Mouse (Mus musculus) liver, adult 2 months (tissue): ENCODE measurements at regions not wholly inside any gene's neighbourhood (a gene's known extent, or its start where the extent isn't known, plus 50 kb on each side); places are given as distances from the start of the nearest gene placed in this dataset.

ENCODE experiments used
- CTCF ChIP-seq: fragments of 200-500 bp; IDR thresholded peaks from 2 replicates; pipeline ENCODE4 v1.5.1; 2011; ENCODE audit warnings: low read depth, low read length, control low read depth
- POLR2A ChIP-seq: fragments of 200-500 bp; IDR thresholded peaks from 2 replicates; pipeline ENCODE4 v1.6.1; 2011; ENCODE audit warnings: low read length, control low read depth; ENCODE audit not compliant: insufficient read depth; ENCODE audit errors: extremely low read depth

GRCm38 (mm10) chr6:66283521-66283920 is 251.7 kb upstream of the Mad2l1 start:
- TF ChIP-seq CTCF, result no peak
- no peak for TF ChIP-seq POLR2A
